Mouse (Mus musculus) limb, embryonic 14.5 days (tissue): ENCODE results near the gene Fdxr. TPM values are rescaled to one million over a fixed set of nuclear protein-coding genes. Genes with fewer than 3 reads are reported as not detected.
A peak's percentile ranks its signal among the peaks of the same experiment; 100 is the strongest.

ENCODE experiments used
- ATAC-seq: fragments of 200-750 bp; cut with Nextera tagmentation; 2 replicates; pipeline ENCODE4 v1.8.0; 2017; ENCODE audit warnings: low read depth, moderate number of reproducible peaks, moderate TSS enrichment; ENCODE audit not compliant: low FRiP score
- DNase-seq: peaks from one replicate; pipeline ENCODE4 v3.0.0-alpha.2; 2015; ENCODE audit warnings: low spot score
- H3K27ac ChIP-seq: fragments of 300-500 bp; sonication (generic); replicated peaks from 2 replicates; pipeline ENCODE4 v1.5.1; 2014; ENCODE audit warnings: low read depth, mild to moderate bottlenecking, low read length, moderate library complexity, mixed read lengths
- H3K27me3 ChIP-seq: fragments of 300-500 bp; sonication (generic); 2 replicates; pipeline ENCODE4 v1.6.1; 2014; ENCODE audit warnings: low read length, mixed read lengths; ENCODE audit not compliant: control insufficient read depth, insufficient read depth
- H3K36me3 ChIP-seq: fragments of 300-500 bp; sonication (generic); 2 replicates; pipeline ENCODE4 v1.6.1; 2014; ENCODE audit warnings: mild to moderate bottlenecking, low read length, moderate library complexity, mixed read lengths; ENCODE audit not compliant: control insufficient read depth, insufficient read depth
- H3K4me1 ChIP-seq: fragments of 300-500 bp; sonication (generic); 2 replicates; pipeline ENCODE4 v1.6.1; 2014; ENCODE audit warnings: antibody characterized with exemption, low read length, mixed read lengths; ENCODE audit not compliant: control insufficient read depth, insufficient read depth
- H3K4me2 ChIP-seq: fragments of 300-500 bp; sonication (generic); replicated peaks from 2 replicates; pipeline ENCODE4 v1.6.1; 2014; ENCODE audit warnings: low read depth, mild to moderate bottlenecking, low read length, moderate library complexity; ENCODE audit not compliant: severe bottlenecking
- H3K4me3 ChIP-seq: fragments of 300-500 bp; sonication (generic); replicated peaks from 2 replicates; pipeline ENCODE4 v1.5.1; 2014; ENCODE audit warnings: low read length
- H3K9ac ChIP-seq: fragments of 300-500 bp; sonication (generic); 2 replicates; pipeline ENCODE4 v1.6.1; 2014; ENCODE audit warnings: mild to moderate bottlenecking, low read depth, low read length, moderate library complexity; ENCODE audit not compliant: severe bottlenecking
- H3K9me3 ChIP-seq: fragments of 300-500 bp; sonication (generic); 2 replicates; pipeline ENCODE4 v1.6.1; 2016; ENCODE audit warnings: low read length; ENCODE audit not compliant: control insufficient read depth
- POLR2A ChIP-seq: fragments of 200-500 bp; IDR thresholded peaks from 2 replicates; pipeline ENCODE4 v1.8.0; 2012; ENCODE audit warnings: inconsistent platforms, mild to moderate bottlenecking, moderate library complexity, borderline replicate concordance; ENCODE audit not compliant: insufficient read depth, insufficient read length; ENCODE audit errors: extremely low read depth
- WGBS: fragments of 180-500 bp; shearing (Covaris S2); extraction: QIAGEN DNeasy Blood & Tissue Kit; methylation state at CpG from one replicate; pipeline ENCODE4 v1.1.7; 2014; 5-methylcytosine and 5-hydroxymethylcytosine counted together
- polyA plus RNA-seq, 2 experiments: library from polyadenylated mRNA; depleted of rRNA in 1 of 2; stranded (reverse) in 1 of 2; unstranded in 1 of 2; fragments of >200 nt; fragmentation: Nextera tagmentation in 1 of 2; extraction: Ambion mirVana in 1 of 2; gene quantifications; 2 replicates each; pipeline versions ENCODE4 v1.2.1 to v1.2.3; 2012 to 2014

Fdxr gene
- polyA plus RNA-seq, 2 experiments = 13.0 to 16.8 TPM

- Histone ChIP-seq H3K27ac (no peak overlapping the region), H3K4me3 (no peak overlapping the region), H3K4me1 (peaks cover 14% of the 10 kb centered on the region), H3K36me3 (no peaks in the 10 kb centered on the region), H3K4me2 (peak overlapping the region; percentile 62; the same call in 1 of the 2 replicates), H3K9ac (no peak overlapping the region), H3K27me3 (no peaks in the 10 kb centered on the region), H3K9me3 (no peaks in the 10 kb centered on the region)
- no peak for ATAC-seq
- WGBS = 75% methylated on average over 6 of the region's 6 CpGs
- DNase-seq = no peak
- TF ChIP-seq POLR2A = no peak
Observed at GRCm38 (mm10) chr11:115278176-115278575, 1.3 kb upstream of the Fdxr start.

DNA sequence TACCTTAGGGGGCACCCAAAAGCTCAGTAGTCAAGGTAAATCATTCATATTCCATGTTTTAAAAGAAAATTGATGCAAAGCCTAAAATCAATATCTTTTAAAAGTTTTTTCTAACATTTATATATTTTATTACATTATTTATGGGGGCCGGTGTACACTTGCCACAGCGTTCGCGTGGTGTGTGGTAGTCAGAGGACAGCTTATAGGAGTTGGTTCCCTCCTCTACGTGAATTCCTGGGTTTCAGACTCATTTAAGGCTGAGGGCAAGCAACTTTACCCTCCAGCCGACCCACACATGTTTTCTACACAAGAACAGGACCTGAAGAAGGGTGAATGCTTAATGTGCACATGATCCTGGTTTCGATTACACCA lies 740 bp upstream of the Fdxr start:
- Histone ChIP-seq H3K36me3 (no peaks in the 10 kb centered on the region), H3K4me2 (peak overlapping the region; percentile 62), H3K27me3 (no peaks in the 10 kb centered on the region), H3K4me1 (peaks cover 14% of the 10 kb centered on the region), H3K9me3 (no peaks in the 10 kb centered on the region), H3K9ac (peak overlapping the region; percentile 60), H3K27ac (peak overlapping the region; percentile 75), H3K4me3 (peak overlapping the region; percentile 59)
- 17% methylated on average over 7 of the region's 7 CpGs for WGBS
- no peak for ATAC-seq
- no peak for DNase-seq
- no peak for TF ChIP-seq POLR2A

DNA sequence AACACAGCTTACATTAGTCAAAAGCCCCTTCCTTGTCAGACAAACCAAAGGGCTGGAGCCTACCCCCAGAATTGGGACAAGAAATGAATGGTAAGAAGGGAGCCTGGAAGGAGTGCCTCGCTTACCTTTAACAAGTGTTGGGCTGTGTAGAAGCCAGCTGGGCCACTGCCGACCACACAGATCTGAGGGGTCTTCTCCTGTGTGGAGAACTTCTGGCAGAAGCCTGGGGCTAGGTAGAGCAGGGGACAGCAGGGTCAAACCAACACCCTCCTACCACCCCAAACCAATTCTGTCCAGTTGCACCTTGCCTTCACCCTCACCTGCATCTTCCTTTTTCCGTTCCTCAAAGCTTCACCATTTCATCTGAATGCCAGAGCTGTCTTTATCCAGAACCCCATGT lies 896 bp downstream of the Fdxr start:
- DNase-seq (no peak), ATAC-seq (no peak)
- Histone ChIP-seq H3K4me3 (peak overlapping the region; percentile 59), H3K27me3 (no peaks in the 10 kb centered on the region), H3K4me2 (peak overlapping the region; percentile 85), H3K27ac (no peak overlapping the region), H3K4me1 (peaks cover 14% of the 10 kb centered on the region), H3K36me3 (peaks cover 6% of the 10 kb centered on the region; the same call in 1 of the 2 replicates), H3K9ac (no peak overlapping the region), H3K9me3 (no peaks in the 10 kb centered on the region)
- TF ChIP-seq POLR2A = no peak
- WGBS = 65% methylated on average over 3 of the region's 3 CpGs

- Histone ChIP-seq H3K27me3 (no peaks in the 10 kb centered on the region), H3K4me1 (peaks cover 14% of the 10 kb centered on the region), H3K4me2 (no peak overlapping the region), H3K9me3 (no peaks in the 10 kb centered on the region), H3K27ac (no peak overlapping the region), H3K36me3 (peaks cover 6% of the 10 kb centered on the region; the same call in 1 of the 2 replicates), H3K9ac (no peak overlapping the region), H3K4me3 (peak overlapping the region; percentile 59; the same call in 1 of the 2 replicates)
- no peak for DNase-seq
- no peak for TF ChIP-seq POLR2A
- ATAC-seq = no peak
- 82% methylated on average over 6 of the region's 6 CpGs for WGBS
Observed at GRCm38 (mm10) chr11:115275509-115275908, 1.3 kb downstream of the Fdxr start.

DNA sequence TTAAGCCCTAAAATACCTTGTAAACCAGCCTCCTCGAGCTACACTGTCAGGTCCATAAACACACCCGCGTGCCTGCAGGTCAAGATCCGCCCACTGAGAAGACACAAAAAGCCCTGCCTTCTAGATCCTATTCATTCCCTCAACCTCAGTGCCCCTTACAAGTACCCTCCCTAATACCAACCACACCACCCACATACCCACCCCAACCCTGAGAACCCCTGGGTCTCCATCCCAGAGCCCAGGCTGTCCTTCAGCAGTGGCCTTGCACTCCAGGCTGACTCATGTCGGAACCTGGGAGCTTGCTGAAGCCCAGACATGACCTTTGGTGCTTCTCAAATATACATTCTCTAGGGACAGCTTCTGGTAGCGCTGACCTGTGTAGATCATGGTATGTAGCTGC lies 2.1 kb downstream of the Fdxr start:
- Histone ChIP-seq H3K27me3 (no peaks in the 10 kb centered on the region), H3K4me1 (peaks cover 14% of the 10 kb centered on the region), H3K4me3 (no peak overlapping the region), H3K27ac (no peak overlapping the region), H3K4me2 (no peak overlapping the region), H3K36me3 (peaks cover 6% of the 10 kb centered on the region; the same call in 1 of the 2 replicates), H3K9me3 (no peaks in the 10 kb centered on the region), H3K9ac (no peak overlapping the region)
- WGBS = 87% methylated on average over 6 of the region's 6 CpGs
- TF ChIP-seq POLR2A = no peak
- ATAC-seq (no peak), DNase-seq (no peak)

GRCm38 (mm10) chr11:115274178-115274577 lies 2.7 kb downstream of the Fdxr start:
- Histone ChIP-seq H3K4me3 (no peak overlapping the region), H3K9me3 (no peaks in the 10 kb centered on the region), H3K27ac (no peak overlapping the region), H3K4me1 (peaks cover 14% of the 10 kb centered on the region), H3K4me2 (no peak overlapping the region), H3K27me3 (no peaks in the 10 kb centered on the region), H3K9ac (no peak overlapping the region), H3K36me3 (peaks cover 8% of the 10 kb centered on the region)
- no peak for ATAC-seq
- no peak for DNase-seq
- 91% methylated on average over 7 of the region's 7 CpGs for WGBS
- TF ChIP-seq POLR2A = no peak
